Mouse (Mus musculus): ENCODE data around the gene Plxnc1. TPM values are rescaled to one million over a fixed set of nuclear protein-coding genes. Genes with fewer than 3 reads are reported as not detected.

Gene Plxnc1
- 6.1 and 6.3 TPM in 2 replicates for polyA plus RNA-seq (2021; fragmentation: Nextera tagmentation)
- long read RNA-seq, experiment 1, full-length matches to known transcripts, result 1 of 15 reads
- long read RNA-seq, experiment 1, partial matches to known transcripts, result 9 of 15 reads
- long read RNA-seq, experiment 1, other reads (novel, unspliced or antisense), result 5 of 15 reads
- long read RNA-seq, experiment 2, full-length matches to known transcripts, result 5 of 22 reads
- long read RNA-seq, experiment 2, partial matches to known transcripts, result 13 of 22 reads
- long read RNA-seq, experiment 2, other reads (novel, unspliced or antisense), result 4 of 22 reads

GRCm38 (mm10) chr10:94944691-94945205 lies at the start of gene Plxnc1:
Gene Plxnc1 (minus strand): TSS chr10:94944835.

